Comparison of ENCODE assay signal across 7 mouse cellular contexts in the genomic region with DNA sequence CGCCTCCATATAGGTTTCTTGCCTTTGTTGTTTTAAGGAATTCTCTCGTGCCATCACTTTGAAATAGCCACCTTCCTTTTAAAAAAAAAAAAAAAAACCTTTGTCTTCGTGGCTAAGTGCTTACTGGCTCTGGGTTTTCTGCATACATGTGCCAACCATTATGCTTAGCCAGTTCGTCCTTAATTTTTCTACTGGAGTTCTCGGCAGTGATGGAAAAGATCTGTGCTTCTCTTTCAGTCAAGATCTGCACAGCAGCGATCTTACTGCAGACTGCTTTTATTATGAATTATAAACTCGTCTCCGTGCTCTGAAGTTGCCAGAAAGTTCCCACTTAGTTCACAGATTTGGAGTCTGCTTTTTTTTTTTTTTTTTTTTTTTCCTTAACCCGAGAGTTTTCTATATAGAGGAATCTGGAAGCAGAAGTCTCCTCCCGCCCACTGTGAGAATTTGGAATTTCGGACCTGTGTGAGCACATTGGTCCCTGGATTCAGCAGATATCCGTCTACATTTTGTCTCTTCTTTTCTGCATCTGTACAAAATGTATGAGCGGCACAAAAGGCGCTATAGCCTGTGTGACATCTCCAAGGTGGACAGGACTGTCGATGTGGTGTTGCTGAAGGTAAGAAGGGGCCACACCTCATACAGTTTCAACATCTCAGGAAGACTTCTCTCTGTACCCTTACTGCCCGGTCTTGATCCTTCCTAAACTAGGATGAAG.
A peak's percentile ranks its signal among the peaks of the same experiment; 100 is the strongest.
DNase-seq lines count a peak whose midpoint lies in the region; ATAC-seq and TF ChIP-seq lines count a peak whose summit lies in the region.

No protein-coding gene starts in this region.

- 0 out of 2 replicates have a peak overlapping the region, but pooled peaks have one; percentile 0 for H3K4me3 ChIP-seq in lung, postnatal 0 days (ENCODE audit: low read depth, low read length)
- peak overlapping the region; percentile 33 for H3K4me3 ChIP-seq in forebrain, embryonic 15.5 days
- H3K4me3 ChIP-seq in liver, embryonic 12.5 days = 0 out of 2 replicates have a peak overlapping the region, but pooled peaks have one; percentile 21

- peaks cover 8% of the 10 kb centered on the region; the same call in 1 of the 2 replicates for H3K4me1 ChIP-seq in lung, postnatal 0 days (ENCODE audit: insufficient read depth, low read depth, low read length)
- peaks cover 17% of the 10 kb centered on the region for H3K4me1 ChIP-seq in forebrain, embryonic 15.5 days
- H3K4me1 ChIP-seq in liver, embryonic 12.5 days = peaks cover 65% of the 10 kb centered on the region

- no peak for TF ChIP-seq CTCF in lung, postnatal 0 days (IDR thresholded peaks at IDR 0.05)

- H3K9me3 ChIP-seq in lung, postnatal 0 days (ENCODE audit: low read length) = no peaks in the 10 kb centered on the region
- H3K9me3 ChIP-seq in forebrain, embryonic 15.5 days = no peaks in the 10 kb centered on the region
- H3K9me3 ChIP-seq in liver, embryonic 12.5 days (replicated peaks) = no peaks in the 10 kb centered on the region

- H3K36me3 ChIP-seq in lung, postnatal 0 days (ENCODE audit: insufficient read depth, low read length) = no peaks in the 10 kb centered on the region
- H3K36me3 ChIP-seq in forebrain, embryonic 15.5 days = no peaks in the 10 kb centered on the region
- H3K36me3 ChIP-seq in liver, embryonic 12.5 days = peaks cover 5% of the 10 kb centered on the region; the same call in 1 of the 2 replicates

- peak overlapping the region; percentile 44; the same call in 1 of the 2 replicates for H3K4me2 ChIP-seq in lung, postnatal 0 days (replicated peaks; ENCODE audit: low read depth, low read length)
- peak overlapping the region; percentile 53 for H3K4me2 ChIP-seq in forebrain, embryonic 15.5 days (replicated peaks)
- peak overlapping the region; percentile 55 for H3K4me2 ChIP-seq in liver, embryonic 12.5 days

- TF ChIP-seq EP300 in lung, postnatal 0 days (IDR thresholded peaks at IDR 0.05) = no peak

- WGBS in lung, postnatal 0 days = 39% methylated on average over 16 of the region's 16 CpGs
- WGBS in forebrain, embryonic 15.5 days = 35% methylated on average over 16 of the region's 16 CpGs
- 64% methylated on average over 16 of the region's 16 CpGs for whole genome bisulfite sequencing in liver, embryonic 12.5 days (ENCODE audit: insufficient replicate concordance)

- DNase-seq in lung, postnatal 0 days (ENCODE audit: low spot score) = no peak
- no peak for DNase-seq in lung, postnatal 10 days
- no peak for DNase-seq in thymus, postnatal 0 days (ENCODE audit: low spot score)
- no peak for DNase-seq in spleen, postnatal 14 days (ENCODE audit: low spot score in 2 of 2)
- no peak for DNase-seq in adrenal gland, postnatal 25 days

- 0 out of 2 replicates have a peak overlapping the region, but pooled peaks have one; percentile 15 for H3K27ac ChIP-seq in lung, postnatal 0 days (ENCODE audit: low read length)
- H3K27ac ChIP-seq in forebrain, embryonic 15.5 days (replicated peaks) = no peak overlapping the region
- no peak overlapping the region for H3K27ac ChIP-seq in liver, embryonic 12.5 days

- no peak for ATAC-seq in lung, postnatal 0 days
- no peak for ATAC-seq in forebrain, embryonic 15.5 days (replicated peaks)
- ATAC-seq in liver, embryonic 12.5 days = no peak

- H3K27me3 ChIP-seq in lung, postnatal 0 days (replicated peaks; ENCODE audit: insufficient read depth, low read length) = no peaks in the 10 kb centered on the region
- no peaks in the 10 kb centered on the region for H3K27me3 ChIP-seq in forebrain, embryonic 15.5 days
- no peaks in the 10 kb centered on the region for H3K27me3 ChIP-seq in liver, embryonic 12.5 days (replicated peaks)

- no peak overlapping the region for H3K9ac ChIP-seq in lung, postnatal 0 days (replicated peaks; ENCODE audit: low read depth)
- H3K9ac ChIP-seq in forebrain, embryonic 15.5 days (replicated peaks) = no peak overlapping the region
- no peak overlapping the region for H3K9ac ChIP-seq in liver, embryonic 12.5 days
